Mouse (Mus musculus): ENCODE results near the gene Gm10563.

GRCm38 (mm10) chr4:155578336-155579125 lies 66.7 kb downstream of the Gm10563 start:
- TF ChIP-seq CTCF (IDR thresholded peaks at IDR 0.05) (no peak), POLR2A (IDR thresholded peaks at IDR 0.05; ENCODE audit: insufficient read depth, low read depth, low read length) (no peak)
